Mouse (Mus musculus): ENCODE measurements around the gene Olfr1212.

The Olfr1212 gene

GRCm38 (mm10) chr2:88953669-88954068 lies at the start of gene Olfr1212:
Olfr1212 (plus strand) TSS chr2:88953969.
- no peak for DNase-seq (ENCODE audit: low spot score)

DNA sequence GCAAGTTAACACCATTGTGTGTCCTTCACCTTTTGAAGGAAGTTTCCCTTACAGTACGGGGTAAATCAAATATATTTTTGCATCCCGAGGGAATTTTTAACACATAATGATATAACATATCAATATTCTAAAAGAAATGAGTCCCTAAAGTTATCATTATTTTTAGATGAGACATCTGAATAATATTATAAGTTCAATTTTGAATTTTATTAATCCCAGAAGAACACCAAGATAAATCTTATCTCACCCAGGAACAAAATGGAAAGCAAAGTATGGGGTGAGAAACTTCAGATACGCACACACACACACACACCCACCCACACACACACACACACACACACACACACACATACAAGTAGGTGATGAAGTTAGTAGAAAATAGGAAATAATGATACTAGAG lies 38.7 kb upstream of the Olfr1212 start, which contains the start of gene Olfr1209:
TSS of gene Olfr1209 (minus strand) at position 101 of the 400 bp plus-strand sequence.
- no peak for DNase-seq (ENCODE audit: low spot score)

- DNase-seq (ENCODE audit: low spot score) = no peak
Observed at GRCm38 (mm10) chr2:88938011-88938410, 15.8 kb upstream of the Olfr1212 start, which contains the start of gene Olfr1211. Olfr1211 (minus strand) TSS chr2:88938111.

- no peak for DNase-seq (ENCODE audit: low spot score)
Observed at GRCm38 (mm10) chr2:88980181-88980580, 26.4 kb downstream of the Olfr1212 start, which contains the start of gene Gm13762. Gm13762 (minus strand) TSS chr2:88980281.

GRCm38 (mm10) chr2:88992553-88992952 lies 38.8 kb downstream of the Olfr1212 start, which contains the start of gene Olfr1214:
Olfr1214 (minus strand) TSS chr2:88992653.
- DNase-seq (ENCODE audit: low spot score) = no peak

- DNase-seq (ENCODE audit: low spot score) = no peak
Observed at GRCm38 (mm10) chr2:89006873-89007272, 53.1 kb downstream of the Olfr1212 start, which contains the start of gene Olfr1215. Olfr1215 (minus strand) TSS chr2:89006973.
